Mouse (Mus musculus): ENCODE data around the gene Rpl35.

DNA sequence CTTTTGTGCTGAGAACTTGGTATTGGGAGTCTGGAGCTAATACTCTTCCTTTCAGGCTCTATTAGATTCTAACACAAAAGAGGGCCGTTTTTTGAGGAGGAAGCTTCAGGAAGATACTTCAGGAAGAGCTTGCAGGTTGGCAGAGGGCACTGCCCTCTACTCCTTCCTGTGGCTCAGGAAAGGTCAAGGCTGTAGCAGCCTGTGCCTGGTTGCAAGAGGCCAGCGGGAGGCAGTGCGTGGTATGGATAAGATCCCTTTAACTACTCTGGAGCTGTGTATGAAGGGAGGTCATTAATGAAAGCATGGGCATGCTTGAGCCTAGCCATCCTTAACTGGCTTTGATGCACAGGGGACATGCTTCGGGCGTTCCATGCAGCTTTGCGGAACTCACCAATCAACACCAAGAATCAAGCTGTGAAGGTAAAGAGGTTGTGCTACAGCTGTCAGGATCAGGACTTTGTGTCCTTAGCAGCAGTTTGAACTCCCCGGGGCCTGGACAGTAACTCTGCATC, 7.4 kb upstream of the Rpl35 start:
- no peak for TF ChIP-seq CTCF (IDR thresholded peaks at IDR 0.05; ENCODE audit: low read depth, low read length)
- TF ChIP-seq POLR2A (IDR thresholded peaks at IDR 0.05; ENCODE audit: borderline replicate concordance, low read depth, low read length), result no peak

All from bone marrow macrophage, adult 2 months (primary cell).